Mouse (Mus musculus) stomach, embryonic 14.5 days (tissue): Measurements from ENCODE around the gene Dnph1. TPM values are rescaled to one million over a fixed set of nuclear protein-coding genes. Genes with fewer than 3 reads are reported as not detected.
"Not testable (repeated sequence)": the region's sequence is repeated elsewhere in the genome, so short reads cannot be mapped to it uniquely, and the experiment has no call there.

Experiments used
- ATAC-seq: fragments of 200-750 bp; cut with Nextera tagmentation; 2 replicates; pipeline ENCODE4 v1.8.0; 2017; ENCODE audit warnings: low read depth, moderate TSS enrichment; ENCODE audit not compliant: insufficient number of reproducible peaks, insufficient read depth, low FRiP score
- H3K27ac ChIP-seq: fragments of 300-500 bp; sonication (generic); 2 replicates; pipeline ENCODE4 v1.5.1; 2014; ENCODE audit warnings: mild to moderate bottlenecking, low read length, moderate library complexity, mixed read lengths
- H3K27me3 ChIP-seq: fragments of 300-500 bp; sonication (generic); 2 replicates; pipeline ENCODE4 v1.6.1; 2014; ENCODE audit warnings: low read length, control low read depth, mixed read lengths; ENCODE audit not compliant: control insufficient read depth, insufficient read depth
- H3K36me3 ChIP-seq: fragments of 300-500 bp; sonication (generic); 2 replicates; pipeline ENCODE4 v1.6.1; 2014; ENCODE audit warnings: mild to moderate bottlenecking, control low read depth, low read length, moderate library complexity, mixed read lengths; ENCODE audit not compliant: control insufficient read depth, insufficient read depth
- H3K4me1 ChIP-seq: fragments of 300-500 bp; sonication (generic); 2 replicates; pipeline ENCODE4 v1.6.1; 2014; ENCODE audit warnings: low read length, control low read depth, mixed read lengths; ENCODE audit not compliant: control insufficient read depth, insufficient read depth
- H3K4me2 ChIP-seq: fragments of 300-500 bp; sonication (generic); replicated peaks from 2 replicates; pipeline ENCODE4 v1.6.1; 2014; ENCODE audit warnings: low read depth, low read length, control low read depth
- H3K4me3 ChIP-seq: fragments of 300-500 bp; sonication (generic); 2 replicates; pipeline ENCODE4 v1.5.1; 2014; ENCODE audit warnings: low read depth, low read length, control low read depth
- H3K9ac ChIP-seq: fragments of 300-500 bp; sonication (generic); replicated peaks from 2 replicates; pipeline ENCODE4 v1.6.1; 2014; ENCODE audit warnings: low read depth, mild to moderate bottlenecking, control low read depth, low read length, moderate library complexity, mixed read lengths
- H3K9me3 ChIP-seq: fragments of 300-500 bp; sonication (generic); 2 replicates; pipeline ENCODE4 v1.6.1; 2016; ENCODE audit warnings: low read depth, low read length, control low read depth; ENCODE audit not compliant: control insufficient read depth
- WGBS: fragments of 180-500 bp; shearing (Covaris S2); extraction: QIAGEN DNeasy Blood & Tissue Kit; methylation state at CpG from one replicate; pipeline ENCODE4 v1.1.7; 2014; 5-methylcytosine and 5-hydroxymethylcytosine counted together
- polyA plus RNA-seq: library from polyadenylated mRNA; unstranded; fragments of >200 nt; fragmentation: Nextera tagmentation; extraction: Ambion mirVana; gene quantifications from 2 replicates; pipeline ENCODE4 v1.2.1, GENCODE M21; 2014

The Dnph1 gene
- polyA plus RNA-seq, 1 experiment from 2014 or later: 65.5 TPM

GRCm38 (mm10) chr17:46486995-46487394, 9.5 kb upstream of the Dnph1 start:
- Histone ChIP-seq H3K4me3 (peak overlapping the region; percentile 31), H3K36me3 (no peaks in the 10 kb centered on the region), H3K4me2 (peak overlapping the region; percentile 56), H3K27ac (no peak overlapping the region), H3K4me1 (no peaks in the 10 kb centered on the region), H3K9me3 (no peaks in the 10 kb centered on the region), H3K9ac (no peak overlapping the region; the same call in 1 of the 2 replicates), H3K27me3 (peaks cover 32% of the 10 kb centered on the region)
- 0 out of 2 replicates have a peak, but pooled peaks have one; percentile 39 for ATAC-seq
- WGBS: 5% methylated on average over 22 of the region's 22 CpGs

DNA sequence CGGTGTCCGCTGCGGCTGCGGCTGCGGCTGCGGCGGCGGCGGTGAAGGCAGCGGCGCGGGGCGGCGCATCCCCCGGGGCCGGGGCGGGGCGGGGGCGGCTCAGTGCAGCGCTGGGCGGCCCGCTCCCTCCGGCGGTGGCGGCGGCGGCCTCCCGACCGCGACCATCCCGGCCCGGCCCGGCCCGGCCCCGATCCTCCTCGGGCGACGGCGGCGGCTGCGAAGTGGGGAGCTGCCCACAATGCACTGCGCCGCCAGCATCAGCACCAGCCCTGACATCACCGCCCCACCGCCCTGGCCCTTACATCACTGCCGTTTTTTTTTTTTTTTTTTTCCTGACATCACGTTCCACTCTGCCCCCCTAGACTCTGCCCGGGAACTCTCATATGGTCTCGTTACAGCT, 9.1 kb upstream of the Dnph1 start, which contains the start of gene Ttbk1:
Ttbk1 (minus strand) TSS at position 245 of the 400 bp plus-strand sequence.
- Histone ChIP-seq H3K27me3 (peaks cover 32% of the 10 kb centered on the region), H3K9ac (no peak within 1 kb of the TSS; the same call in 1 of the 2 replicates), H3K36me3 (no peaks in the 10 kb centered on the region), H3K4me3 (peak within 1 kb of the TSS; percentile 31), H3K4me1 (no peaks in the 10 kb centered on the region), H3K4me2 (peak within 1 kb of the TSS; percentile 56), H3K27ac (no peak within 1 kb of the TSS), H3K9me3 (no peaks in the 10 kb centered on the region)
- ATAC-seq: no peak
- WGBS: 1% methylated on average over 22 of the region's 49 CpGs

DNA sequence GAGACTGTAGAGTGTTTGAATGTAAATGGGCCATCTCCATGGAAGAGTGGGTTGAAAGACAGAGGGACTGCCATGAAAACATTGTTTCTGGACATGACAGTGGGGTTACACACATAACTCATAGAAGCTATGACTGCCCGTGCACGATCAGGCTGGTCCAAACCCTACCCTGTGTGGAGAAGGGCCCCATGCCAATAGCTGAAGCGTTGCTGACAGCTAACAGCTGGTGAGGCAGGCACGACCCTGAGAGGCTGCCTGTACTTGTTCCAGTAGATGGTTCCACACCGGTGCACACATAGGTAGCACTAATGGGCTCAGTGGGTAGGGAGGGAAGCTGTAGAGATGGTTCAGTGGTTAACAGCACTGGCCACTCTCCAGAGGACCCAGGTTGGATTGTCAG, 1.0 kb upstream of the Dnph1 start:
- H3K36me3 ChIP-seq: peaks cover 3% of the 10 kb centered on the region; the same call in 1 of the 2 replicates
- 0 out of 2 replicates have a peak, but pooled peaks cover 7% of the 10 kb centered on the region for H3K4me1 ChIP-seq
- no peak overlapping the region for H3K9ac ChIP-seq
- no peak overlapping the region for H3K4me3 ChIP-seq
- ATAC-seq: no peak
- no peak overlapping the region for H3K27ac ChIP-seq
- no peaks in the 10 kb centered on the region for H3K9me3 ChIP-seq
- H3K4me2 ChIP-seq: no peak overlapping the region
- no peaks in the 10 kb centered on the region for H3K27me3 ChIP-seq
- 79% methylated on average over 5 of the region's 5 CpGs for WGBS

- not testable (repeated sequence) for H3K36me3 ChIP-seq, H3K4me2 ChIP-seq, H3K27me3 ChIP-seq, H3K9me3 ChIP-seq, H3K4me1 ChIP-seq, ATAC-seq, H3K27ac ChIP-seq, H3K9ac ChIP-seq, H3K4me3 ChIP-seq
Observed at GRCm38 (mm10) chr17:46496081-46496480, 430 bp upstream of the Dnph1 start.

DNA sequence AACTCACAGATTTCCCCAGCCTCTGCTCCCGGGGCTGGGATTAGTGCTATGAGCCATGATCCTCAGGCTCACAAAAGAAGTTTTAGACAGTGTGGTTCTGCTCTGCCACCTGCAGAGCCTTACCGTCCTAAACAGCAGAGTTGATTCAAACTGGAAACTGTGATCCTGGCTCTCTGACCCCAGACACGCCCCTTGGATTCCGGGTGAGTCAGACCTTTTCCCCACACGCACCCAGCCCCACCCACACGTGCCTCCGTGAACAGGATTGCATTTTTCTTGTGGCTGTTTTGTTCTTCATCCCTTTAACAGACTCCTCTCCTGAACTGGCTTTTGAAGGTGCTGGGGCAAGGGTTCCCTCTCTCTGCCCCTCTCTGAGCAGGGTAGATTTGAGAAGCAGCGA, 1.4 kb downstream of the Dnph1 start:
- H3K4me3 ChIP-seq: no peak overlapping the region
- H3K4me2 ChIP-seq: no peak overlapping the region

DNA sequence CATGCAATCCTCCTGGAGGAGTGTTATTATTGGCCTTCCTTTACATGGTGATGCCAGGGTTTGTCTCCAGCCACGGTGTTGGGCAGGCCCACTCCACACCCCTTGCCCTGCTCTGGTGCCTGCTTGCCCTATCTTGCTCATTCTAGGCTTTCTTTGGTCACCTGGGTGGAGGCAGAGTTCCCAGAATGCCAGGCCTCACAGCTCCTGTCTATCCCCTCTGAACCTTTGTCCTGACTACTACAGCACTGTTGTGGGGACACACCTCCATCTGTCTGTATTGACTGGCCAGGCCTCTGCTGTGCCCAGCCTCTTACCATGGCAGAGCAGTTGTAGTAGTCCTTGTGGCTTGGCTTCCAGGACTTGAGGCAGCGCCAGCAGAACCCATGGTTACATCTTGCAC, 6.3 kb downstream of the Dnph1 start:
- Histone ChIP-seq H3K4me3 (no peak overlapping the region), H3K9me3 (no peaks in the 10 kb centered on the region), H3K9ac (no peak overlapping the region), H3K4me2 (no peak overlapping the region), H3K27me3 (no peaks in the 10 kb centered on the region), H3K4me1 (0 out of 2 replicates have a peak, but pooled peaks cover under 1% of the 10 kb centered on the region), H3K36me3 (peaks cover 3% of the 10 kb centered on the region; the same call in 1 of the 2 replicates), H3K27ac (no peak overlapping the region)
- ATAC-seq: no peak
- 84% methylated on average over 2 of the region's 2 CpGs for WGBS

More for the DNA sequence above, 1.4 kb downstream of the Dnph1 start:
- Histone ChIP-seq H3K27me3 (no peaks in the 10 kb centered on the region), H3K9ac (no peak overlapping the region), H3K36me3 (peaks cover 3% of the 10 kb centered on the region; the same call in 1 of the 2 replicates), H3K4me1 (0 out of 2 replicates have a peak, but pooled peaks cover 7% of the 10 kb centered on the region), H3K27ac (no peak overlapping the region), H3K9me3 (no peaks in the 10 kb centered on the region)
- ATAC-seq: no peak
- 64% methylated on average over 8 of the region's 8 CpGs for WGBS

GRCm38 (mm10) chr17:46503847-46504638, 7.5 kb downstream of the Dnph1 start:
- H3K4me3 ChIP-seq: no peak overlapping the region
- ATAC-seq: no peak
- H3K36me3 ChIP-seq: no peaks in the 10 kb centered on the region; the same call in 1 of the 2 replicates
- no peak overlapping the region for H3K9ac ChIP-seq
- no peaks in the 10 kb centered on the region for H3K9me3 ChIP-seq
- no peaks in the 10 kb centered on the region for H3K4me1 ChIP-seq
- 79% methylated on average over 14 of the region's 14 CpGs for WGBS
- no peak overlapping the region for H3K4me2 ChIP-seq
- H3K27ac ChIP-seq: no peak overlapping the region
- no peaks in the 10 kb centered on the region for H3K27me3 ChIP-seq

GRCm38 (mm10) chr17:46505617-46506016, 9.1 kb downstream of the Dnph1 start:
- no peaks in the 10 kb centered on the region for H3K9me3 ChIP-seq
- no peak overlapping the region for H3K27ac ChIP-seq
- no peak overlapping the region for H3K4me2 ChIP-seq
- no peak for ATAC-seq
- no peak overlapping the region for H3K4me3 ChIP-seq
- WGBS: 92% methylated on average over 3 of the region's 3 CpGs
- no peak overlapping the region for H3K9ac ChIP-seq
- H3K36me3 ChIP-seq: no peaks in the 10 kb centered on the region; the same call in 1 of the 2 replicates
- H3K27me3 ChIP-seq: no peaks in the 10 kb centered on the region
- H3K4me1 ChIP-seq: no peaks in the 10 kb centered on the region
